Mouse (Mus musculus) left cerebral cortex, postnatal 14 days (tissue): ENCODE data around the gene Ddx19a. TPM values are rescaled to one million over a fixed set of nuclear protein-coding genes. Genes with fewer than 3 reads are reported as not detected.
"Not testable (repeated sequence)": the region's sequence is repeated elsewhere in the genome, so short reads cannot be mapped to it uniquely, and the experiment has no call there.

Experiments
- DNase-seq, 2 experiments: peaks; one replicate each; pipeline ENCODE4 v3.0.0; 2021 to 2022; ENCODE audit warnings: low spot score in 2 of 2, mixed read lengths in 1 of 2
- intact Hi-C: fragments of 180-260 bp; cut with DNase I; formaldehyde crosslinking; loops from one replicate; pipeline ENCODE4 v1.15.1; 2025
- long read RNA-seq, 2 experiments: library from polyadenylated mRNA; stranded (forward); transcript quantifications; one replicate each; pipeline ENCODE4 v2.0.0; 2021
- total RNA-seq, 2 experiments: library from RNA; stranded (reverse); gene quantifications; 2 replicates each; pipeline ENCODE4 v1.2.3; 2021

Ddx19a gene
- 10 to 100 TPM; 31.7 to 32.6 TPM for total RNA-seq
- long read RNA-seq, experiment 1, transcript Ddx19a-201 (12 exons, 2,547 nt): major isoform, 14 of 24 reads
- long read RNA-seq, experiment 1, partial matches to known transcripts: 5 of 24 reads
- long read RNA-seq, experiment 1, other reads (novel, unspliced or antisense): 4 of 24 reads
- long read RNA-seq, experiment 2, transcript Ddx19a-201 (12 exons, 2,547 nt): major isoform, 17 of 34 reads
- long read RNA-seq, experiment 2, partial matches to known transcripts: 5 of 34 reads
- long read RNA-seq, experiment 2, other reads (novel, unspliced or antisense): 12 of 34 reads

DNA sequence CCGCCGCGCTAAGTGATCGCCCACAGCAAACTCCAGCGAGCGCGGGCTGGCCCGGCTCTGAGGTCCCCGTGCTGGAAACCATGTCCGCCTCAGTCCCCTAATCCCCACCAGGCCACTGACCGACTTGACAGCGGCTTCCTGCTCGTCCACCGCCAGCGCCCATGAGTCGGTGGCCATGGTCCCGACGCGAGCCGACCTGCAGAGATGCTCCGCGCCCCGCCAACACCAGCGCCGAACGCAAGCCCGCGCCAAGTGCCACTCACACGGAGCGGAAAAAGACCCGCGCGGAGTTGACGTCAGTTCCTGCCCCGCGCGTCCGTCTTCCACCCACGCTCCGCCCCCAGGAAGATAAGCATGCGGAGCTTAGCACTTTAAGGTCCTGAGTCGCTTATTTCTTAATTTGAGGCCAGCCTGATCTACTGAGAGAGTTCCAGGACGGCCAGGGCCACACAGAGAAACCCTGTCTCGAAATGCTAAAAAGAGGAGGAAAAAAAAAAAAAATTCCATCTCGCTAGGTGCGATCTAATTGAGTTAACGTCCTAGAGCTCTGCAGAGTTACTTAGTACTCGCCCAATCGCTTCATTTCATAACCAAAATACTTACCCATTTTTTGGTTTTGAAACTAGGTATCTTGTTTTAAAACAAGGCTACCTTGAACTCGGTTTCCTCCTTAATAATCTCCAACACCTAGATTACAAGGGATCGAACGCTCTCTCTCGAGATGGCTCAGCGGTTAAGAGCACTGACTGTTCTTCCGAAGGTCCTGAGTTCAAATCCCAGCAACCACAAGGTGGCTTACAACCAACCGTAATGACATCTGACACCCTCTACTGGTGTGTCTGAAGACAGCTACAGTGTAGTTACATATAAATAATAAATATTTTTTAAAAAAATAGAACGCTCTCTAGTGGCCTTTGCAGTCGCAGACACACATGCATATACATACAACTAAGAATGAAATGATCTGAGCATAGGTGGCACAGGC lies at the start of gene Ddx19a:
Ddx19a (minus strand) TSS at position 254 of the 985 bp plus-strand sequence.
- intact Hi-C loops: no loop called here
- DNase-seq: peak; percentile 88 to 90

- intact Hi-C loops: no loop called here
- no peak for DNase-seq
These were observed 46.6 kb upstream of the Ddx19a start for GRCm38 (mm10) chr8:111044003-111044734.

GRCm38 (mm10) chr8:111042546-111042945 lies 44.9 kb upstream of the Ddx19a start:
- no peak for DNase-seq
- intact Hi-C loops: no loop called here

- DNase-seq: no peak
- intact Hi-C loops: no loop called here
These were observed 39.0 kb upstream of the Ddx19a start for GRCm38 (mm10) chr8:111036591-111036990.

GRCm38 (mm10) chr8:111034276-111034675 lies 36.7 kb upstream of the Ddx19a start:
- DNase-seq: no peak
- intact Hi-C loops: no loop called here

GRCm38 (mm10) chr8:111033482-111034215 lies 36.0 kb upstream of the Ddx19a start:
- intact Hi-C loops: no loop called here
- DNase-seq: peak; percentile 100

DNA sequence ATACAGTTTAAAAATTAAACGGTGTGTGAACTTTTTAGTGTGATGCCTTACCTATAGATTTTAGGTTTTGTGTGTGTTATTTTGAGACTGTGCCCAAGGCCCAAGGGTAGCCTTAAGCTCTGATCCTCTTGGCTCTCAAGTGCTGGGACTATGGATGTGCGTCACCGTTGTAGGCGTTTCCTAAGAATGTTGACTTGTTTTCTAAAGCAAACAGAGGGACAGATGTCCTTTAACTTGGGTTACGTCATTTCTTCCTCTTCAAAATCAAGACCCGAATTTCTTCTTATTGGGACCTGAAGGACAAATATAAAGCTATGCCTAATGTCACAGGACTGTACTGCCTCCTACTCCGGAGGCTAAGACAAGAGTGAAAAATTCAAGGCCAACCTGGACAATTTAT lies 35.3 kb upstream of the Ddx19a start, which contains the start of gene Aars:
Aars (plus strand) TSS at position 229 of the 400 bp plus-strand sequence.
- DNase-seq: no peak
- intact Hi-C loops: no loop called here

GRCm38 (mm10) chr8:111031572-111031971 lies 34.0 kb upstream of the Ddx19a start, which contains the start of gene Ddx19b:
Ddx19b (minus strand) TSS chr8:111031751.
- DNase-seq: no peak
- intact Hi-C loops: no loop called here

DNA sequence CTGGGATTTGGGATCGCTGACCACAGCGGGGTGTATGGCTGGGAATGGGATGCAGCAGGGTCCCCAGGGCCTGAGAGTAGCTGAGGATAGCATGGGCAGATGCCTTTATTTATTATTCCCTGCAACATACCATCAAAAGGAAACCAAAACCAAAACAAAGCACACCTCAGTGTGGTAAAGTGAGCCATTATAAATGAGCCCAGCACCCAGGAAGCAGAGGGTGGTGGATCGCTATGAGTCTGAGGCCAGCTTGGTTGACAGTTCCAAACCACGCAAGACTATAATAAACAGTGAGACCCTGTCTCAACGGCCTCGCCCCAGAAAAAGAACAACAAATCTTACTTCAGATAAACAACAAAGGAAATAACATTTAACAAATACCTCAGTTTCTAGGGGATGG lies 32.4 kb upstream of the Ddx19a start:
- intact Hi-C loops: no loop called here
- no peak for DNase-seq

DNA sequence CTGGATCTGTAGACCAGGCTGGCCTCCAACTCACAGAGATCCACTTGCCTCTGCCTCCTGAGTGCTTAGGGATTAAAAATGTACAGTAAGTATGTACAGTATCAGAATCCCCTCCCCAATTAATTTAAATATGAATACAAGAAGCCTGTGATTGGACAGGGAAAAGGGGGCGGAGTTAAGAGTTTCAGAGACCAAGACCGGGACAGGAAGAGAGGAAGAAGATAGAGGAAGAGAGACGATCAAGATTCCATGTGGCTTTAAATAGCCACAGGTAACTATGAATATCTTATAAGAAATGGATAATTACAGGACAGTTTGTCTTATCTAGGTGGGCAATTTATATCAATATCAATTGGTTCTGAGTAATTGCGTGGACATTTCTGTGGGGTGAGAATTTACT lies 32.0 kb upstream of the Ddx19a start:
- intact Hi-C loops: no loop called here
- no peak for DNase-seq

GRCm38 (mm10) chr8:111027391-111027937 lies 29.9 kb upstream of the Ddx19a start:
- intact Hi-C loops: no loop called here
- peak; percentile 84 to 88 for DNase-seq

DNA sequence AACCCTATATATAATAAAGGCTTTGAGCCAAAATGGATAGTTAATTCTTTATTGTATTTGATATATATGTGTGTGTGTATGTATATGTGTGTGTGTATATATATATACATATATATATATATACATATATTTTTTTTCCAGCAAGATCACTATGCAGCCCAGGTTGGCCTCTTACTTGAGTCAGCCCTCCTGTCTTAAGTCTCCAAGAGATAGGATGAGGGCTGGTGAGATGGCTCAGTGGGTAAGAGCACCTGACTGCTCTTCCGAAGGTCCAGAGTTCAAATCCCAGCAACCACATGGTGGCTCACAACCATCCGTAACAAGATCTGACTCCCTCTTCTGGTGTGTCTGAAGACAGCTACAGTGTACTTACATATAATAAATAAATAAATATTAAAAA lies 29.0 kb upstream of the Ddx19a start:
- DNase-seq, intact Hi-C loops: not testable (repeated sequence)

- DNase-seq, intact Hi-C loops: not testable (repeated sequence)
These were observed 12.8 kb upstream of the Ddx19a start for GRCm38 (mm10) chr8:111010230-111010991.

DNA sequence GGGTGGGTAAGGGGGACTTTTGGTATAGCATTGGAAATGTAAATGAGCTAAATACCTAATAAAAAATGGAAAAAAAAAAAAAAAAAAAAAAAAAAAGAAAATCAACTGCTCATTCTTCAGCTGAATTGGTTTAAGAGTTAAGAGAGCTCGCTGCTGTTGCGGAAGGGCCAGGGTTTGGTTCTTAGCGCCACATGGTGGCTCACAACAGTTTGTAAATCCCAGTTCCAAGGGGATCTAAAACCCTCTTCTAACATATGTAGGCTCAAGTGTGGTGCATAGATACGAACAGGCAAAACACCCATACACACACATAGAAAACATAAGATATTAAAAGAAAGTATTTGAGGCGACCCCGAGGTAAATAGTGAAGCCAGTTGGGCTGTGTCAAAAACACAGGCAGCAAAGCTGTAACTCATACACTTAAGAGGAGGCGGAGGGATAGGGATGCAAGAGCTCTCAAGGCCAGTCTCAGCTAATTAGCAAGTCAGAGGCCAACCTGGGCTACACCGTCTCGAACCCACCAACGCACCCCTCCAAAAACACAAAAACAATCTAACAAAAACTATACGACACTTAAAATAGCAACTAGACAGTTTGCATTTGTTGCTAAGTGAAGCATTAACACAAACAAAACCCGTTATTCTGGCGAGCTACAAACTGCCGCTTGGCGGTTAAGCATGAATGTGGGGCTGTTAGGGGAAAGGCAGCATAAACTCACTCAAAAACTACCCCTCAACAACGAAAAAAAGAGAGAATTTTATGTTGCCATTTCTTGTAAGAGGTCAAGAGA lies 764 bp downstream of the Ddx19a start:
- DNase-seq: no peak
- intact Hi-C loops: no loop called here

- intact Hi-C loops: no loop called here
- no peak for DNase-seq
These were observed 7.6 kb downstream of the Ddx19a start for GRCm38 (mm10) chr8:110990017-110990416.

GRCm38 (mm10) chr8:110987805-110988744 lies 9.5 kb downstream of the Ddx19a start:
- intact Hi-C loops: loop anchor here (10.0 kb wide), 2 partner anchors 123 to 243 kb away; no protein-coding TSS in a partner anchor
- DNase-seq: no peak
